Mouse (Mus musculus) ovary, postnatal 36 days (tissue): ENCODE data around the gene Eif4ebp2.

ENCODE experiments used
- DNase-seq: peaks from one replicate; pipeline ENCODE4 v3.0.0; 2022; ENCODE audit warnings: low spot score, mixed read lengths

The Eif4ebp2 gene

DNA sequence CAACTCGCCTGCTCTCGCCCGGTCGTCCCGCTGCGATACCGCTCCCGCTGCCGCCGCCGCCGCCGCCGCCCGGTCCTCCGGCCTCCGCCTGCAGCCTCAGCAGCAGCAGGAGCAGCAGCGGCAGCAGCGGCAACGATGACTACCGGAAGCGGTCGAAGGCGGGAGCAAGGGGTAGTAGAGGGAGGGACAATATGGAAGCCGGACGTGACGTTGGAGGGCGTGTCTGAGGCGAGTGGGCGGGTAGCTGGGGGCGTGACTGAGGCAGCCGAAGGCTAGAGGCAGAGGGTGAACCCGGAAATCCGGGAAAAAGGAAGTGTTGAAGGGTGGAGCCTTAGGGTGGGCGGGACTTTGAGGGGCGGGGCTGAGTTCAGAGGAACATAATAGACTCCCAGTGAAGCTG, at the start of gene Eif4ebp2:
Gene Eif4ebp2, minus strand, starts transcription at position 17 of the 400 bp plus-strand sequence.
- peak; percentile 98 for DNase-seq

DNA sequence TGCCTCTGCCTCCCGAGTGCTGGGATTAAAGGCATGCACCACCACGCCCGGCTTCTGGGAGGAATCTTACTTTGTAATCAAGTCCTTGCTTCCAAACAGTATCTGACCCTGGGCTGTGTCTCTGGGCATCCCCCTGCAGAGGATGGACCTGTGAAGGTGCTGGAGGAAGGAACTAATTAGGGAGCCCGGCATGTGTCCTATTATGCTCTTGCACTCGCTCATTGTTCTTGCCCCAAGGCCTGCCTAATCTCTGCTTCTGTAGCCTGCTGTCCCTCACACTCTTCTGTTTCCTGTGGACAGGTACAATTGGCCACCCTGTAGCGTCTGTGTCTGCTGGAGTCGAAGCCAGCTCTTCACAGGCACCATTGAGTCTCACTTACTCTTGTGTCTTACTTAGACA, 48.3 kb upstream of the Eif4ebp2 start:
- no peak for DNase-seq

DNA sequence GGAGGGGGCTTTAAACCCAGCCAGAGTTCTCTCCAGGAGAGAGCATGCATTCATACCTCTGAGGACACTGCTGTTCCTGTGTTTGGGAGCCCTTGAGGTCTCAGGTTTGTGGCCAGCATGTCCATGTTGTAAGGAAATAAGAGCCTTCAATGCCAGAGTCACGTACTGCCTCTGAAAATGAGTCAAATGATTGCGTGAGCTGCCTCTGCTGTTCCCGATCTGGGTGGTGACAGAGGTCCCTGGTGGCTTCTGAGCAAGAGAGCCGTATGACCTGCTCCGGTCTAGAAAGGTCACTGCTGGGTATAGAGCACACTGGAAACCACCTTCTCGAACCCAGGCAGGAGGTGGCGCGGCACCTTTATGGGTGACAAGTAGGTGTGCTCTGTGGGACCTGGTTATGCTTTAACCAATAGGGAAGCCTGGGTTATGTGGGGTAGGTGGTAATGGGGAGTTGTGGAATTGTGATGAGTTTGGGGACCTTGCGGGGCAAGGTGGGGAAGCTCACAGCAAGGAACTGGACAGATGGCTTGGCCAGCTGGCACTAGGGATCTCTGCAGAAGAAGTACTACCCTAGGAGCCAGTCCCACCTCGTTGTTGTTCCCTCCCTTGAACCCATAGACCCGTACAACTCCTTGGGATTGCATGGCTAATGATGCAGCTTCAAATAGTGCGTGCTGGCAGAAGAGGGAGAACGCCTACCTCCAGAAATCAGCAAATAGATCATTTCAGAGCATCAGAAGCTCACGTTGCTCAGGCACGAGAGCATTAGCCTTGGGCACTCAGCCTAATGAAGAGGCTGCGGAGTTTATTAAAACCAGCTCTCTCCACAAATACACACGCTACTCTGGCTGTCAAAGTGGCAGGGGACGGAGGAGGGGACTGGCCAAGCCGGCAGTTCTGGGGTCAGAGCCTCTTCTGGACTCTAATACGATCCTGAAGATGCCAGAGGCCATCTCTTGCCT, 47.3 kb upstream of the Eif4ebp2 start:
- no peak for DNase-seq

DNA sequence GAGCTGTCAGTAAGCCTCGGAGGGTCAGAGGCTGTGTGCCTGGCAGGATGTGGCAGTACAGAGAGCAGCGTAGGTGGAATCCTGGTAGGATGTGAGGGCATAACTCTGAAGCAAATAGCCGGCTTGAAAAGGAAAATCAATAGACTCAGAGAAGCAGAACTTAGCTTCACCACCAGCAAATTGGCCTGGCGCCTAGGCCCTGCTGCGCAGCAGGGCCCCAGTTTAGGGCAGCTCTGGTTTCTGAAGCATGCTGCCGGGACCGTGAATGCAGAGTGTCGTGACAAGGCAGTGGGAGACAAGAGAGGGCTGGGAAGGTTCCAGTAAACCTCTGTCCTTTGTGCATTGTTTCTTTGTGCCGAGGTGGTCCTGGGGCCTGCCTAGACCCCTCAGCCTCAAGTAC, 43.8 kb upstream of the Eif4ebp2 start:
- DNase-seq = no peak

DNA sequence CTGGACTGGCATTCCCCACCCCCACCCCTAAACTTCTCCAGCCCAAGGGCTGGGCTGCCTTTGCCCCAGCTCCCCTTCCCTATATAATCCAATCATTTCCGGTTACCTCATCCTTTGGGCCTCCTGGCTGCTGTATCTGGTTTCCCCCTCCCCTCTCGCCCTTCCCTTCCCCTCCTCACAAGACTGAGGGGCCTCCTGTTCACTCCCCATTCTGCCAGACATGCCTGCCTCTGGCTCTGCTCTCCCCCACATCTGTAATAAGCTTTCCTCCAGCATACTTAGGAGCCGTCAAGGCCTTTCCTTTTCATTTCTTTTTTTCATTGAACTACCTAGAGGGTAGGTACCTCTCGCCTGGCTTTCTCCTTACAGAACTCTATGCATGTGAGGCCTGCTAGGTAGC, 43.0 kb upstream of the Eif4ebp2 start:
- DNase-seq = no peak

DNA sequence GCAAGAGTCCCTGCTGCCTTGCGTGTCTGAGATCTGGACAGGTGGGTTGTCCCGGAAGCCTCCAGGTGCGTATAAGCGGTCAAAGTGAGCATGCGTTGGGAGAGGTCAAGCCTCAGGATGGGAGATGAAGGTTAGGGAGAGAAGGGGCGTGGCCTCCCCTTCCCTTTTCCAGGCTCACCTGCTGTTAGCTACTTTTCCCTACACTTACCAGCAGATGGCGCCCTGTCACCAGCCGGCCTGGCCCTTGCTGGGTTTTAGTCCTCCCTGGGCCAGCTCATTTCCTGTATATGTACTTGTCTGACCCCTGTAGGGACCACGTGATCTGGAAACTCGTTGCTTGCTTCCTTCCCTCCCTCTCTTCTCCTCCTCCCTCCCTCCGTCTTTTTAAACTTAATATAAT, 39.6 kb upstream of the Eif4ebp2 start:
- peak; percentile 75 for DNase-seq

DNA sequence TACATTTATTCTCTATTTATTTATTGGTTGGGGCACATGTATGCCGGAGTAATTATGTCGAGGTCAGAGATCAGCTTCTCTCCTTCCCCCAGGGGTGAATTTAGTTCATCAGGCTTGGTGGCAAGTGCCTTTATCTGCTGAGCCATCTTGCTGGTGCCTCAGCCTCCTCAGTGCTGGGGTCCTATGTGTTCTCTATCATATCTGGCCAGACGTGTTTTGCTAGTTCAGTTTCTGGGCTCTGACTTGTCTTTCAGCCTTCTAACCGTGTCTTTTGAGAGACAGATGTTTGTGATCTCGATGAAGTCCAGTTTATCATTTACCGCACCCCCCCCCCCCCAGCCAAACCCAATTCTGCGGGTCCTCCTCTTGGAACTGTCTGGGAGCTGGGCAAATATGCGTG, 39.1 kb upstream of the Eif4ebp2 start:
- no peak for DNase-seq

DNA sequence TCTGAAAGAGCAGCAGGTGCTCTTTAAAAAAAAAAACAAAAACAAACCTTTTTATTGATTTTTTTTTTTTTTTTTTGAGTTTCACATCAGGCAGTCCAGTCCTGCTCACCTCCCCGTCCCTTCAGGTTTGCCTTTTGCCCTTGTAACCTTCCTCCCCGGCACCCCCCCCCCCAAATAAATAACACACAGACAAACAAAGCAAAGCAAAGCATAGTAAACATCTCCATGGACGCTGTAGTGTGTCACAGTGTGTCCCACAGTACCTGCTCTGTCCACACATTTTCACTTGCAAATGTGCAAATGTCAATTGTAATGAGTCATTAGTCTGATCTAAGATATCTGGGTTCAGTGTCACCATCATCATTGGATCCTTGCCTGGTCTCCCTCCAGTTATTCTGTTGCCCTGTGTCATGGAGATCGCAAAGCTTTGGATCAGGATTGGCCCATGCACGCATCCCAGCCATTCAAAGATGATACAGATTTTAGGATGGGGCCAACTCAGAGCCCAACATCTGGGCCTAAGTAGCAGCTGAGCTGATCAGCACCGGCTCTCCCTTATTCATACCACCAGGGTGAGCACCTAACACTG, 36.2 kb upstream of the Eif4ebp2 start:
- no peak for DNase-seq

DNA sequence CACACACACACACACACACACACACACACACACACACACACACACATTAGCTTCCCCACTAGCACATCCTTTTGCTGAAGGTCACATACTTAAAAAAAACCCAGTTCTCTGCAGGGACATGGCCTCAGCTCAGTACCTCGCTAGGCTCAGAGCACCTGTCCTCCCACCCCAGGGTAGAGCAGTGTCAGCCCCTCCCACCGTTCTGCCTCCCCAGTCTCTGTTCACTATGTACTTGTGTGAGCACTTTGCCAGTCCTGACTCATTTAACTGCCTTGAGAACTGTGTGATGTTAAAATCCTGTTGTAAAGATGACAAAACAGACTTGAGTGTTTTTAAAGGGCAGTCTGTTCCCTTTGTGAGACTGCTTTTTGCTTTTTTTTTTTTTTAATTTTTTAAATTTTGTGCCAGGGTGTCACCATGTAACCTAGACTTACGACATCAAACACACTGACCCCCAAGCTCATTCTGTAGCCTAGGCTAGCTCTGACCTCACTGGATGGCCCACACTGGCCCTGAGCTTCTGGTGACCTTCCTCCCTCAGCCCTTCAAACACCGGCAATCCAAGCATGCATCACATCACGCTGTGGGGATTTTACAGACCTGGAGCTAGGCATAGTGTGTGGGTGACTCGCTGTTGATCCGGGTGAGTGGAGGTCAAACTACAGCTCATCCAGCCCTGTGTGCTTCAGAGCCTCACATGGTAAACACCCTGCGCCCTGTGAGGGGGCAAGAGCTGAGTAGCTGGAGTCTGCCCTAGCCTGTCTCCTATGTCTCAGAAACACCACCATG, 34.3 kb upstream of the Eif4ebp2 start:
- no peak for DNase-seq

DNA sequence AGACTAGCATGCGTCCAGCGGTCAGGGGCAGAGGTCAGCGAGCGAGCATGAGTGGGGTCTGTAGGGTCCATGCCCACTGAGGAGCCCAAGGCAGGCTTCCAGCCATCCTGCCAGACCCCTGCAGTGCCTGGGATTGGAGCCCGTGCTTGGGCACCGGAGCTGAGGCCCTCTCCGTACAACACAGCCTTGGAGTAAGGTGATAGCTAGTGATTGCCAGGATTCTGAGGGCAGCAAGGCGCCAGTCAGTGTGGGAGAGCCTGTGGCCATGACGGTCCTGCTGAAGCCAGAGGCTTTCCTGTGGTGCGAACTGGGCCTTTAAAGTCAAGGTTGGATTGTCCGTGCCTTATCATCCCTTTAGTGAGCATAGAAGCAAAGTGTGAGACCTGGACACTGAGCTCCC, 32.3 kb upstream of the Eif4ebp2 start:
- DNase-seq = no peak

DNA sequence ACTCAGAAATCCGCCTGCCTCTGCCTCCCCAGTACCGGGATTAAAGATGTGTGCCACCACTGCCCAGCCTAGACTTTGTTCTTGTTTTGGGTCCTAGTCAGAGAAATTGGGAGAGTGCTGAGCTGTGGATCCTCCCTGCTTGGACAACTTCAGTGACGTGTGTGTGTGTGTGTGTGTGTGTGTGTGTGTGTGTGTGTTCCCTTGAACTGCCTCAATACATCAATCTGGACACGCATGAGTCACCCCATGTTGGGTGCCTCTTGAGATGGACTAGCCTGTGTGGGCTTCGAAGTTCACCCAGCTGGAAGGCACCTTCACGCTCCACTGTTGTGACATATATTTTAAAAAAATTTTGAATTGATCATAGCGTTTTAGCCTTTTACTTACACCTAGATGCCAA, 30.3 kb upstream of the Eif4ebp2 start:
- DNase-seq = no peak

DNA sequence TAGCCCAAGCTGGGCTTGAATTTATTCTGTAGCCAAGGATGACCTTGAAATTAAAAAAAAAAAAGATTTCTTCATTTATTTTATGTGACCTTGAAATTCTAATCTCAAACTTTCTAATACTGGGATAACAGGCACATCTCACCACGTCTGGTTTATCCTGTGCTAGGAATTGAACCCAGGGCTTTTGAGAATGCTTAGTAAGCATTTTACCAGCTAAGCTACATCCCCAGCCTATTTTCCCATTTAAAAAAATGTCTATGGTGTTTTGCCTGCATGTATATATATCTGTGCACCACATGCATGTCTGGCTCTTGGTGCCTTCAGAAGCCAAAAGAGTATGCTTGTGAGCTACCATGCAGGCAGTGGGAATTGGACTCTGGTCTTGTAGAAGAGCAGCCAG, 28.0 kb upstream of the Eif4ebp2 start:
- no peak for DNase-seq

DNA sequence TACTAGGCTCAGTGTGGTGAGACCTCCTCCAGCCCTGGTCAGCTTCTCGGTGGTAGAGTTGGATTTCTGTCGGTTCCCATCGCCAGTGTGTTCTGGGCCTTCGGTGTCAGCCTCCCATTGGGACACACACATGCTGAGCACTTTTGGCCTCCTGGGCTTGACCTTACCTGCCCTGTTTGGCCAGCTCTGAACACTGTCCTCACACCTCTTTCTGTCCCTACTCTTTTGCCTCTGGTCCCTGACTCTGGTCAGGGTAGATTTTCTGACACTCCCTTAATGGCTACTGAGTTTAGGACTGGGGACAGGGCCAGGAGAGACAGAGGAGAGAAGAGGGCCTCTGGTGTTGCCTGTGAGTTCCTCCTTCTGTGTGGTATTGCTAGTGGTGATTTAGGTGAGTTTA, 27.5 kb upstream of the Eif4ebp2 start:
- DNase-seq = no peak

DNA sequence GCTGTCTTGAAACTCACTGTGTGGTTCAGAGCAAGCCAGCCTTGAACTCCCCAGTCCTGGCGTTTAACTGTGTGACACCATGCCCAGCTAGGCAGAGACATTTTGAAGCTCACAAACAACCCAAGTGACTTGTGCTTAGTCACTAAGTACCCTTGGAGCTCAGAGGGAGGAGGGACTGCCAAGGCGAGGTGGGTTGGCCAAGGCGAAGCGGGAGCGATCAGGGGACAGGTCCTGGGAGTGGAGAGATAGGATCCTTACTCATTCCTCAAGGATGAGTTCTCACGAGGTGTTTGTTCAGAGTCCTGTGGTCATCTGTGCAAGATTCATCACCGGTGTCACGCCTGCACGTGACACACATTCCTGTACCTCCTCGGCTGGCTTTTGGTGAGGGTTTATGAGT, 27.0 kb upstream of the Eif4ebp2 start:
- no peak for DNase-seq

DNA sequence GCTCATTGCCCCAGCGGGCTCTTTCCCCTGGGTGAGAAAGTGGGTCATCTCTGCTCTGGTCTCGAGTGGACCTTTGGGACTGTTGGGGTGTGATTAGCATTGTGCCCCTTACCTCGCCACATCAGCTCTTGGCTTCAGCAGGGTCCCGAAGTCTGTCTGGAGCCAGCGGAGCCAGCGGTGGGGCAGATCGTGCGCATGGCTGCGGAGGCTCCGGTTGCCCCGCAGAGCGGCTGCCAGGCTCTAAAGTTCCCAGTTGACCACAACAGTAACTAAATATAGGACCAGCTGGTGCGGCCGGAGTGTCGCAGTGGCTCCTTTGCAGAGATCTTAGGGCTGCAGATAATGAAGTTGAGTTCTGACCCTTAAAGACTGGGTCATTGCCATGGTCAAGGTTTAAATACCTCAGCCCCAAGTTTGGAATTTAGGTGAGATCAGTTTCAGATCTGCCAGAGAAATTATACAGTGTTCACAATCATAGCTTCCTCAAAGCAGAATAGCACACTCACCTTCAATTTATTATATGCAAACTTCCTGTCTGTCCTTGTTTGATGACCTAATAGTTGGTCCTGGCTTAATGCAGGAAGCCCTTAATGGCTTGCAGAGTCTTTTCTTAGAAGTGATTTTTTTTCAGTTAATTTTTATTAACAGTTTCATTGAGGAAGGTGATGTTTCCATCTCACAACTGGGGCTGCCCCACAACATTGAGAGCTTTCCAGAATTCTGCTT, 24.1 kb upstream of the Eif4ebp2 start:
- no peak for DNase-seq

DNA sequence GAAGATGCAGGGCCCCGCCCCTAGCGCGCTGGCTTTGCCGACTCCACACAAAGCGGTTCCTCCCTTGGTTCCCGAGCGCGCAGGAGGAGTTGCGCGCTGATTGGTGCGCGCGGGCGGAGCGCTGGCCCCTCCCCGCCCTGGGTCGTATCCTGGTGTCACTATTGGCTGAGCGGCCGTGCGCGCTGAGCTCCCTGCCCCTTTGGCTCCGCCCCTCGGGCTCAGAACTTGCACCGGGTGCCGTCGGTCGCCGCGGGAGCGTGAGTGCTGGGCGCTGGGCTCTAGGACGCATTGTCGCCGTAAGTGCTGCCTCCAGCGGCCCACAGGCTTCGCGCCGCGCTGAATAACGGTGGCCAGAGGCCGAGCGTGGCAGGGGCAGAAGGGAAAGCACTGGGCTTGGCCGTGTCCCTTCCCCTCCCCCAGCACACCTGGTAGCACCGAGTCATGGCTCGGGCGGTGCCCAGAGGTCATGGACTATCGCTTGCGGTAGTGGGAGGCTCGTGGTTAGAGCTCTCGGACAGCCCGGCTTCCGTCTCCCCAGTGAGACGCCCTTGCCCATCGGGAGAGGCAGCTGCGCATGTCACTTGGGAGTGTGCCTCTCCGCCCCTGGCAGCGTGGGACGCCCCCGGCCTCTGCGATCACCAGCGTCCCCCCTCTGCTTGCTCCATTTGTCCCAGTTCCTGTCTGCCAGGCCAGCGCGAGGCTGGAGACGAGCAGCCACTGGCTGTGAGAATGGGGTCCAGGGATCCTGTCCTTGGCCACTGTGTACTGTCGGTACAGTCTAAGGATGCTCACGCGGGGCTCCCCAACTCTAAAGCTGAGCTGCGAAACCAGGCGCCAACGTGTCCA, 23.4 kb upstream of the Eif4ebp2 start, which contains the start of gene Lrrc20:
Gene Lrrc20, plus strand, starts transcription at position 208 of the 846 bp plus-strand sequence.
- DNase-seq = peak; percentile 90

DNA sequence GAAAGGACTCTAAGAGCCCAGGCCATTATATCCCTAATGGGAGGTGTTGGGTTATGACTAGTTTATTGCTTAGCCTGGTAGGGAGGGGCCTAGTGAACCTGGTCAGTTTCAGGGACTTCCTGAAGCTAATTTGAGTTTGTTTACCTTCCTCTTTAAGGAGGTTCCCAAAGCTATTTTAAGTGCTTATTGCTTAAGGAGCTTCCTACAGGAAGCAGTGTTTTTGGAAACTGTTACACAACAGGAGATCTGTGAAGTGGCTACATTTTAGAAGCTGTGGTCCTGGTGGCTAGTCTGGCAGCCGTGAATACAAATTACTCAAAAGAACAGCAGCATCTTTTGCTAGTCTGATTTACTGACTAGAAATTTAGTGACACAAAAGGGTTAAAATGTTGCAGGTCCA, 21.9 kb upstream of the Eif4ebp2 start:
- no peak for DNase-seq

DNA sequence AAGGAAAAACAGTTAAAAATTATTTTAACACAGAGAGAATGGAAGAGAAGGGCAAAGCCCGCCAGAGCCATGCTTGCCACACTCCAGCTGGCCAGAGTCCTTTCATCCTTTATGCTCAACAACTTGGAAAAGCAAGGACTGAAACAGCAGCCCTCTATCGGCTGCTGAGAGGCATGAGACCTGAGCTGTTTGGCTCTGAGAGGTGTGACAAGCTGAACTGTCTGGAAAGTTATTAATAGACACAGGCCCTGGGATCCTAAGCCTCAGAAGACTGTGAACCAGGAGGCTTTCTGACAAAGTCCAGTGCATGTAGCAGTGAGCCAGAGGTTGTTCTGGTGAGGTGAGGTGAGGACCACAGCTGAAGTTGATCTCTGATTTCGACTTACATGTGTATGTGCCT, 21.2 kb upstream of the Eif4ebp2 start:
- DNase-seq = no peak

DNA sequence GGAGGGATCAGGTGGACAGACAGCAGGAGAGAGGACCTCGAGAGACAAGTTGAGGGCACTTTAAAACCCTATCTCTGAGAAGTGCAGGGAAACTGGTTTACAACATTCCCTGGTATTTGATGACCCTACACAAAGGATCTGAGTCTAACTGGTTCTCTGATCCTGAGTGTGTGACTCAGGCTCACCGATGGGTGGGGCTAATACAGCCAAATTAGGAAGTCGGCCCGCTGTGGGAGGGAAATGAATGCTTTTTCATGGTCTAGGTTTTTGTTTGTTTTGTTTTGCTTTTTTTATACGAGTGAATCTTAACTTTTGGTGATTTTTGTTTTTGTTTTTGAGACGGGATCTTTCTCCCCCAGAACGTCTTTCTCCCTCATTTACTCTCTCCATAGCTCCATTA, 16.4 kb upstream of the Eif4ebp2 start:
- no peak for DNase-seq

DNA sequence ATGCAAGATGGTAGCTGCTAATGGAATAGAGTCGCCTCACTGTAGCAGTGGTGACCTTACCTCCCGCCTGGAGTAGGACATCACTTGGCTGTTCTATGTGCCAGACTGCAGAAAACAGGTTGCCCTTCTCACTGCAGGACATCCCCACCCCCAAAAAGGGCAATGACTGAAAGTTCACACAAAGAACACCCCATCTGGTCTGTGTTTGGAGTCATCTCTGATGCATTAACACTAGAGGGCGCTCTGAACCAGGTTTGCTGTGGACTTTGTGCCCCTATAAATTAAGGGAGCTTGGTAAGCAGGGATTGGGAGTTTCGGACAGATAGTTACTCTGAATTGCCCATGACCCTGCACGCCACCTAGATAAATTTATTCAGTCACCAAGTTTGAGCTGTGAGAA, 14.4 kb upstream of the Eif4ebp2 start:
- no peak for DNase-seq

DNA sequence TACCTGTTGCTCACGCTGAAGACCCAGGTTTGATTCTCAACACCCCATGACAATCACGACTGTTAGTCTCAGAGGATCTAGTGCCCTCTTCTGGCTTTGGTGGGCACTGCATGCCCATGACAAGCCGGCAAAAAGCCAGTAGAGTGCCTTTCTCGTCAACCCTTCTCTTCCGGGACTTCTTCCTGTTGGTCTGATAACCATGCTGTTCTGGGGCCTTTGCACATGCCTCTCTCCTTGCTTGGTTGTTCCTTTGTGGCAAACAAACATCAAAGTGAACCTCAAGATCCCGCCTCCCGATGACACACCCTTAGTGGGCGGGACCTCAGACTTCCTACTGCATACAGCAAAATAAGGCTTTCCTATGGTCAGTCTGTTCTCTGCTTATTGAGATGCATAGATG, 13.8 kb upstream of the Eif4ebp2 start:
- DNase-seq = no peak
